Mouse (Mus musculus): ENCODE measurements around the gene Wwtr1. TPM values are rescaled to one million over a fixed set of nuclear protein-coding genes. Genes with fewer than 3 reads are reported as not detected.

Wwtr1 gene
- total and polyA plus RNA-seq, 2 experiments from 2014 or later = 26.1 to 90.9 TPM

GRCm38 (mm10) chr3:57603891-57604617 lies 28.3 kb upstream of the Wwtr1 start:
- Histone ChIP-seq H3K27ac (ENCODE audit: low read depth) (peak overlapping the region; percentile 77), H3K4me1 (ENCODE audit: control insufficient read depth, insufficient read depth) (0 out of 2 replicates have a peak, but pooled peaks cover 4% of the 10 kb centered on the region), H3K36me3 (replicated peaks; ENCODE audit: control insufficient read depth, insufficient read depth, low read length) (no peaks in the 10 kb centered on the region), H3K4me3 (ENCODE audit: low read depth, low read length) (no peak overlapping the region), H3K27me3 (ENCODE audit: control insufficient read depth, insufficient read depth, low read length) (no peaks in the 10 kb centered on the region), H3K4me2 (ENCODE audit: low read depth, low read length) (no peak overlapping the region), H3K9me3 (replicated peaks; ENCODE audit: control insufficient read depth, low read length) (no peaks in the 10 kb centered on the region), H3K9ac (replicated peaks; ENCODE audit: low read depth, low read length) (no peak overlapping the region)
- no peak for DNase-seq (ENCODE audit: low spot score)
- no peak for TF ChIP-seq EP300 (IDR thresholded peaks at IDR 0.05; ENCODE audit: low read depth)
- no peak for TF ChIP-seq CTCF (IDR thresholded peaks at IDR 0.05; ENCODE audit: low read depth)
- peak; percentile 73 for ATAC-seq (ENCODE audit: insufficient read depth, low read depth)
- 55% methylated on average over 5 of the region's 5 CpGs for WGBS

GRCm38 (mm10) chr3:57602610-57603009 lies 26.9 kb upstream of the Wwtr1 start:
- no peak for TF ChIP-seq EP300 (IDR thresholded peaks at IDR 0.05; ENCODE audit: low read depth)
- no peak for TF ChIP-seq CTCF (IDR thresholded peaks at IDR 0.05; ENCODE audit: low read depth)
- 0 out of 2 replicates have a peak, but pooled peaks cover 4% of the 10 kb centered on the region for H3K4me1 ChIP-seq (ENCODE audit: control insufficient read depth, insufficient read depth)
- no peak overlapping the region for H3K4me3 ChIP-seq (ENCODE audit: low read depth, low read length)
- 0 out of 2 replicates have a peak overlapping the region, but pooled peaks have one; percentile 2 for H3K27ac ChIP-seq (ENCODE audit: low read depth)
- no peaks in the 10 kb centered on the region for H3K9me3 ChIP-seq (replicated peaks; ENCODE audit: control insufficient read depth, low read length)
- H3K9ac ChIP-seq (replicated peaks; ENCODE audit: low read depth, low read length) = no peak overlapping the region
- WGBS = 64% methylated on average over 4 of the region's 4 CpGs
- H3K4me2 ChIP-seq (ENCODE audit: low read depth, low read length) = no peak overlapping the region
- no peaks in the 10 kb centered on the region for H3K36me3 ChIP-seq (replicated peaks; ENCODE audit: control insufficient read depth, insufficient read depth, low read length)
- ATAC-seq (ENCODE audit: insufficient read depth, low read depth) (no peak), DNase-seq (ENCODE audit: low spot score) (no peak)
- no peaks in the 10 kb centered on the region for H3K27me3 ChIP-seq (ENCODE audit: control insufficient read depth, insufficient read depth, low read length)

- WGBS = 43% methylated on average over 7 of the region's 7 CpGs
- H3K4me3 ChIP-seq (ENCODE audit: low read depth, low read length) = no peak overlapping the region
- DNase-seq (ENCODE audit: low spot score) (no peak), ATAC-seq (ENCODE audit: insufficient read depth, low read depth) (no peak)
- H3K9ac ChIP-seq (replicated peaks; ENCODE audit: low read depth, low read length) = no peak overlapping the region
- H3K4me2 ChIP-seq (ENCODE audit: low read depth, low read length) = no peak overlapping the region
- H3K27me3 ChIP-seq (ENCODE audit: control insufficient read depth, insufficient read depth, low read length) = no peaks in the 10 kb centered on the region
- H3K4me1 ChIP-seq (ENCODE audit: control insufficient read depth, insufficient read depth) = no peaks in the 10 kb centered on the region
- TF ChIP-seq EP300 (IDR thresholded peaks at IDR 0.05; ENCODE audit: low read depth) = no peak
- no peak for TF ChIP-seq CTCF (IDR thresholded peaks at IDR 0.05; ENCODE audit: low read depth)
- H3K27ac ChIP-seq (ENCODE audit: low read depth) = no peak overlapping the region
- no peaks in the 10 kb centered on the region for H3K36me3 ChIP-seq (replicated peaks; ENCODE audit: control insufficient read depth, insufficient read depth, low read length)
- H3K9me3 ChIP-seq (replicated peaks; ENCODE audit: control insufficient read depth, low read length) = no peaks in the 10 kb centered on the region
Observed at GRCm38 (mm10) chr3:57596566-57596965, 20.9 kb upstream of the Wwtr1 start.

- Histone ChIP-seq H3K4me2 (ENCODE audit: low read depth, low read length) (no peak overlapping the region), H3K36me3 (replicated peaks; ENCODE audit: control insufficient read depth, insufficient read depth, low read length) (no peaks in the 10 kb centered on the region), H3K4me1 (ENCODE audit: control insufficient read depth, insufficient read depth) (no peaks in the 10 kb centered on the region), H3K9ac (replicated peaks; ENCODE audit: low read depth, low read length) (no peak overlapping the region), H3K27ac (ENCODE audit: low read depth) (no peak overlapping the region), H3K9me3 (replicated peaks; ENCODE audit: control insufficient read depth, low read length) (no peaks in the 10 kb centered on the region), H3K27me3 (ENCODE audit: control insufficient read depth, insufficient read depth, low read length) (no peaks in the 10 kb centered on the region), H3K4me3 (ENCODE audit: low read depth, low read length) (no peak overlapping the region)
- ATAC-seq (ENCODE audit: insufficient read depth, low read depth) = no peak
- TF ChIP-seq CTCF (IDR thresholded peaks at IDR 0.05; ENCODE audit: low read depth) = no peak
- no peak for DNase-seq (ENCODE audit: low spot score)
Observed at GRCm38 (mm10) chr3:57595506-57595905, 19.8 kb upstream of the Wwtr1 start.

GRCm38 (mm10) chr3:57585967-57586366 lies 10.3 kb upstream of the Wwtr1 start:
- no peaks in the 10 kb centered on the region for H3K9me3 ChIP-seq (replicated peaks; ENCODE audit: control insufficient read depth, low read length)
- no peaks in the 10 kb centered on the region for H3K36me3 ChIP-seq (replicated peaks; ENCODE audit: control insufficient read depth, insufficient read depth, low read length)
- H3K4me2 ChIP-seq (ENCODE audit: low read depth, low read length) = no peak overlapping the region
- no peak for TF ChIP-seq EP300 (IDR thresholded peaks at IDR 0.05; ENCODE audit: low read depth)
- TF ChIP-seq CTCF (IDR thresholded peaks at IDR 0.05; ENCODE audit: low read depth) = no peak
- H3K4me3 ChIP-seq (ENCODE audit: low read depth, low read length) = no peak overlapping the region
- WGBS = 24% methylated on average over 6 of the region's 6 CpGs
- no peaks in the 10 kb centered on the region for H3K27me3 ChIP-seq (ENCODE audit: control insufficient read depth, insufficient read depth, low read length)
- no peaks in the 10 kb centered on the region; the same call in 1 of the 2 replicates for H3K4me1 ChIP-seq (ENCODE audit: control insufficient read depth, insufficient read depth)
- ATAC-seq (ENCODE audit: insufficient read depth, low read depth) (no peak), DNase-seq (ENCODE audit: low spot score) (no peak)
- H3K27ac ChIP-seq (ENCODE audit: low read depth) = no peak overlapping the region
- H3K9ac ChIP-seq (replicated peaks; ENCODE audit: low read depth, low read length) = no peak overlapping the region

- no peak for ATAC-seq (ENCODE audit: insufficient read depth, low read depth)
- Histone ChIP-seq H3K36me3 (replicated peaks; ENCODE audit: control insufficient read depth, insufficient read depth, low read length) (no peaks in the 10 kb centered on the region), H3K27ac (ENCODE audit: low read depth) (no peak overlapping the region), H3K4me1 (ENCODE audit: control insufficient read depth, insufficient read depth) (no peaks in the 10 kb centered on the region; the same call in 1 of the 2 replicates), H3K27me3 (ENCODE audit: control insufficient read depth, insufficient read depth, low read length) (no peaks in the 10 kb centered on the region), H3K9ac (replicated peaks; ENCODE audit: low read depth, low read length) (no peak overlapping the region), H3K4me2 (ENCODE audit: low read depth, low read length) (no peak overlapping the region), H3K9me3 (replicated peaks; ENCODE audit: control insufficient read depth, low read length) (no peaks in the 10 kb centered on the region), H3K4me3 (ENCODE audit: low read depth, low read length) (no peak overlapping the region)
- TF ChIP-seq CTCF (IDR thresholded peaks at IDR 0.05; ENCODE audit: low read depth) (no peak), EP300 (IDR thresholded peaks at IDR 0.05; ENCODE audit: low read depth) (no peak)
- WGBS = 25% methylated on average over 4 of the region's 4 CpGs
- DNase-seq (ENCODE audit: low spot score) = no peak
Observed at GRCm38 (mm10) chr3:57583533-57583932, 7.8 kb upstream of the Wwtr1 start.

Data from heart, postnatal 0 days (tissue).